Mouse (Mus musculus): Measurements from ENCODE around the gene Kmt2b. TPM values are rescaled to one million over a fixed set of nuclear protein-coding genes. Genes with fewer than 3 reads are reported as not detected.

Kmt2b gene
- total and polyA plus RNA-seq, 3 experiments: 8.4 to 32.8 (median 17.2) TPM

GRCm38 (mm10) chr7:30591605-30591951 lies 3.1 kb upstream of the Kmt2b start:
- H3K4me2 ChIP-seq (ENCODE audit: insufficient read depth, low read depth, poor library complexity, severe bottlenecking): peak overlapping the region; percentile 93
- H3K4me1 ChIP-seq (ENCODE audit: control insufficient read depth in 1 of 2, insufficient read depth in 2 of 2): peaks cover 19 to 50% of the 10 kb centered on the region in 2 experiments
- in situ Hi-C loops (cut with MboI; ENCODE audit: low pct_ligation_motif_present, low pct_unique_long_range_greater_than_20kb, low sequenced_read_pairs) (no loop called here), dilution Hi-C loops (cut with MboI; ENCODE audit: extremely low pct_ligation_motif_present, extremely low pct_unique_long_range_greater_than_20kb, low sequenced_read_pairs) (no loop called here)
- TF ChIP-seq IRF4 (IDR thresholded peaks at IDR 0.05; ENCODE audit: low read depth, low read length): peak; percentile 9; the same call in 1 of the 2 replicates
- 0 out of 2 replicates have a peak, but pooled peaks have one; percentile 70 for TF ChIP-seq UBTF (IDR thresholded peaks at IDR 0.05; ENCODE audit: low read depth, low read length)
- TF ChIP-seq TCF12 (IDR thresholded peaks at IDR 0.05; ENCODE audit: low read depth, low read length): no peak
- TF ChIP-seq USF1 (IDR thresholded peaks at IDR 0.05; ENCODE audit: low read depth, low read length): no peak
- TF ChIP-seq MAX (IDR thresholded peaks at IDR 0.05; ENCODE audit: low read length): no peak
- H3K36me3 ChIP-seq (replicated peaks in 1 of 2; ENCODE audit: control insufficient read depth in 1 of 2, insufficient read depth in 1 of 2, low read length in 1 of 2): peaks cover 4 to 21% of the 10 kb centered on the region in 2 experiments
- no peaks in the 10 kb centered on the region for H3K27me3 ChIP-seq (replicated peaks)
- peak overlapping the region; percentile 74 for H3K9ac ChIP-seq (ENCODE audit: insufficient read depth, low read depth)
- H3K79me2 ChIP-seq (replicated peaks; ENCODE audit: control insufficient read depth, extremely low read depth, insufficient read depth, poor library complexity, severe bottlenecking): peaks cover 52% of the 10 kb centered on the region
- peak overlapping the region; percentile 100; the same call in 1 of the 2 replicates for H3K27ac ChIP-seq (ENCODE audit: insufficient read depth, low read depth)
- DNase-seq (ENCODE audit: extremely low read depth): no peak
- peak overlapping the region; percentile 84 to 93 (median 89) for H3K4me3 ChIP-seq (replicated peaks in 1 of 3; ENCODE audit: low read depth in 2 of 3, low read length in 2 of 3, poor library complexity in 1 of 3)
- no peaks in the 10 kb centered on the region for H3K9me3 ChIP-seq (replicated peaks; ENCODE audit: low read length)

GRCm38 (mm10) chr7:30590927-30591604 lies 2.5 kb upstream of the Kmt2b start:
- DNase-seq (ENCODE audit: extremely low read depth): no peak
- peak overlapping the region; percentile 74 for H3K9ac ChIP-seq (ENCODE audit: insufficient read depth, low read depth)
- H3K27me3 ChIP-seq (replicated peaks): no peaks in the 10 kb centered on the region
- H3K27ac ChIP-seq (ENCODE audit: insufficient read depth, low read depth): peak overlapping the region; percentile 100
- H3K9me3 ChIP-seq (replicated peaks; ENCODE audit: low read length): no peaks in the 10 kb centered on the region
- H3K4me3 ChIP-seq (replicated peaks in 1 of 3; ENCODE audit: low read depth in 2 of 3, low read length in 2 of 3, poor library complexity in 1 of 3): peak overlapping the region; percentile 84 to 93 (median 89)
- in situ Hi-C loops (cut with MboI; ENCODE audit: low pct_ligation_motif_present, low pct_unique_long_range_greater_than_20kb, low sequenced_read_pairs) (no loop called here), dilution Hi-C loops (cut with MboI; ENCODE audit: extremely low pct_ligation_motif_present, extremely low pct_unique_long_range_greater_than_20kb, low sequenced_read_pairs) (no loop called here)
- H3K79me2 ChIP-seq (replicated peaks; ENCODE audit: control insufficient read depth, extremely low read depth, insufficient read depth, poor library complexity, severe bottlenecking): peaks cover 56% of the 10 kb centered on the region
- TF ChIP-seq EP300 (IDR thresholded peaks at IDR 0.05; ENCODE audit: low read length) (no peak), NRF1 (IDR thresholded peaks at IDR 0.05; ENCODE audit: low read depth, low read length) (no peak), USF2 (conservative IDR thresholded peaks at IDR 0.05; ENCODE audit: low read depth, low read length) (no peak), MAX (IDR thresholded peaks at IDR 0.05; ENCODE audit: low read length) (no peak), ZKSCAN1 (IDR thresholded peaks at IDR 0.05; ENCODE audit: borderline replicate concordance, low read depth, low read length) (no peak), MAZ (IDR thresholded peaks at IDR 0.05; ENCODE audit: low read depth, low read length) (0 out of 2 replicates have a peak, but pooled peaks have one; percentile 11), ZMIZ1 (IDR thresholded peaks at IDR 0.05; ENCODE audit: low read depth, low read length) (peak; percentile 53; the same call in 1 of the 2 replicates), JUN (IDR thresholded peaks at IDR 0.05; ENCODE audit: insufficient read depth, low read depth, low read length) (no peak), ZC3H11A (IDR thresholded peaks at IDR 0.05; ENCODE audit: low read depth, low read length) (no peak), CHD1 (IDR thresholded peaks at IDR 0.05; ENCODE audit: low read depth, low read length) (peak; percentile 63; the same call in 1 of the 2 replicates), KAT2A (IDR thresholded peaks at IDR 0.05; ENCODE audit: insufficient replicate concordance, low read length) (no peak), SIN3A (IDR thresholded peaks at IDR 0.05; ENCODE audit: low read length) (0 out of 2 replicates have a peak, but pooled peaks have one; percentile 33), CTCF (conservative IDR thresholded peaks at IDR 0.05 in 1 of 2, IDR thresholded peaks at IDR 0.05 in 1 of 2; ENCODE audit: low read depth in 2 of 2, low read length in 2 of 2) (no peak), POLR2A (IDR thresholded peaks at IDR 0.05; ENCODE audit: low read depth, low read length) (0 out of 2 replicates have a peak, but pooled peaks have one; percentile 17)
- peaks cover 19 to 48% of the 10 kb centered on the region in 2 experiments for H3K4me1 ChIP-seq (ENCODE audit: control insufficient read depth in 1 of 2, insufficient read depth in 2 of 2)
- peak overlapping the region; percentile 93 for H3K4me2 ChIP-seq (ENCODE audit: insufficient read depth, low read depth, poor library complexity, severe bottlenecking)
- H3K36me3 ChIP-seq (replicated peaks in 1 of 2; ENCODE audit: control insufficient read depth in 1 of 2, insufficient read depth in 1 of 2, low read length in 1 of 2): peaks cover 9 to 26% of the 10 kb centered on the region in 2 experiments
